Mouse (Mus musculus): Measurements from ENCODE around the gene Sirt5. TPM values are rescaled to one million over a fixed set of nuclear protein-coding genes. Genes with fewer than 3 reads are reported as not detected.

Sirt5 gene
- polyA plus RNA-seq, 1 experiment from 2014 or later = 8.9 TPM

- no peaks in the 10 kb centered on the region for H3K9me3 ChIP-seq (ENCODE audit: low read length)
- TF ChIP-seq EP300 (IDR thresholded peaks at IDR 0.05; ENCODE audit: low read depth) (no peak), CTCF (IDR thresholded peaks at IDR 0.05; ENCODE audit: low read depth) (no peak)
- no peak overlapping the region for H3K27ac ChIP-seq (ENCODE audit: low read depth)
- H3K36me3 ChIP-seq (replicated peaks; ENCODE audit: insufficient read depth, low read length) = peaks cover 64% of the 10 kb centered on the region
- H3K4me2 ChIP-seq (ENCODE audit: low read depth, low read length) = no peak overlapping the region
- H3K27me3 ChIP-seq (ENCODE audit: insufficient read depth, low read length) = no peaks in the 10 kb centered on the region
- ATAC-seq (no peak), DNase-seq (no peak)
- H3K4me1 ChIP-seq (ENCODE audit: insufficient read depth) = no peaks in the 10 kb centered on the region
- H3K4me3 ChIP-seq (ENCODE audit: low read depth, low read length) = no peak overlapping the region
- H3K9ac ChIP-seq (replicated peaks) = no peak overlapping the region
- 66% methylated on average over 1 of the region's 1 CpGs for WGBS (ENCODE audit: insufficient replicate concordance)
Observed at GRCm38 (mm10) chr13:43415249-43415648, 50.0 kb downstream of the Sirt5 start.

GRCm38 (mm10) chr13:43428436-43428835, 63.1 kb downstream of the Sirt5 start:
- ATAC-seq (no peak), DNase-seq (no peak)
- Histone ChIP-seq H3K4me1 (ENCODE audit: insufficient read depth) (no peaks in the 10 kb centered on the region), H3K9me3 (ENCODE audit: low read length) (no peaks in the 10 kb centered on the region), H3K4me3 (ENCODE audit: low read depth, low read length) (no peak overlapping the region), H3K36me3 (replicated peaks; ENCODE audit: insufficient read depth, low read length) (peaks cover 37% of the 10 kb centered on the region), H3K27ac (ENCODE audit: low read depth) (no peak overlapping the region), H3K9ac (replicated peaks) (no peak overlapping the region), H3K4me2 (ENCODE audit: low read depth, low read length) (no peak overlapping the region), H3K27me3 (ENCODE audit: insufficient read depth, low read length) (no peaks in the 10 kb centered on the region)
- WGBS (ENCODE audit: insufficient replicate concordance) = 94% methylated on average over 4 of the region's 4 CpGs
- TF ChIP-seq EP300 (IDR thresholded peaks at IDR 0.05; ENCODE audit: low read depth) (no peak), CTCF (IDR thresholded peaks at IDR 0.05; ENCODE audit: low read depth) (no peak)

- H3K4me3 ChIP-seq (ENCODE audit: low read depth, low read length) = no peak overlapping the region
- H3K9me3 ChIP-seq (ENCODE audit: low read length) = no peaks in the 10 kb centered on the region
- ATAC-seq (no peak), DNase-seq (no peak)
- 81% methylated on average over 2 of the region's 2 CpGs for WGBS (ENCODE audit: insufficient replicate concordance)
- H3K9ac ChIP-seq (replicated peaks) = no peak overlapping the region
- H3K27ac ChIP-seq (ENCODE audit: low read depth) = no peak overlapping the region
- peaks cover 21% of the 10 kb centered on the region for H3K36me3 ChIP-seq (replicated peaks; ENCODE audit: insufficient read depth, low read length)
- H3K4me2 ChIP-seq (ENCODE audit: low read depth, low read length) = no peak overlapping the region
- no peaks in the 10 kb centered on the region for H3K4me1 ChIP-seq (ENCODE audit: insufficient read depth)
- TF ChIP-seq EP300 (IDR thresholded peaks at IDR 0.05; ENCODE audit: low read depth) = no peak
- TF ChIP-seq CTCF (IDR thresholded peaks at IDR 0.05; ENCODE audit: low read depth) = no peak
- no peaks in the 10 kb centered on the region for H3K27me3 ChIP-seq (ENCODE audit: insufficient read depth, low read length)
Observed at GRCm38 (mm10) chr13:43433395-43433794, 68.1 kb downstream of the Sirt5 start.

- Histone ChIP-seq H3K9me3 (ENCODE audit: low read length) (no peaks in the 10 kb centered on the region), H3K27me3 (ENCODE audit: insufficient read depth, low read length) (no peaks in the 10 kb centered on the region), H3K4me2 (ENCODE audit: low read depth, low read length) (no peak overlapping the region), H3K27ac (ENCODE audit: low read depth) (no peak overlapping the region), H3K4me1 (ENCODE audit: insufficient read depth) (peaks cover 4% of the 10 kb centered on the region; the same call in 1 of the 2 replicates), H3K4me3 (ENCODE audit: low read depth, low read length) (no peak overlapping the region), H3K36me3 (replicated peaks; ENCODE audit: insufficient read depth, low read length) (no peaks in the 10 kb centered on the region), H3K9ac (replicated peaks) (no peak overlapping the region)
- no peak for TF ChIP-seq EP300 (IDR thresholded peaks at IDR 0.05; ENCODE audit: low read depth)
- no peak for TF ChIP-seq CTCF (IDR thresholded peaks at IDR 0.05; ENCODE audit: low read depth)
- DNase-seq (no peak), ATAC-seq (no peak)
- WGBS (ENCODE audit: insufficient replicate concordance) = 94% methylated on average over 1 of the region's 1 CpGs
Observed at GRCm38 (mm10) chr13:43440376-43440775, 75.1 kb downstream of the Sirt5 start.

GRCm38 (mm10) chr13:43442551-43442950, 77.3 kb downstream of the Sirt5 start:
- H3K4me3 ChIP-seq (ENCODE audit: low read depth, low read length) = no peak overlapping the region
- WGBS (ENCODE audit: insufficient replicate concordance) = 79% methylated on average over 1 of the region's 1 CpGs
- H3K4me1 ChIP-seq (ENCODE audit: insufficient read depth) = peaks cover 7% of the 10 kb centered on the region
- no peaks in the 10 kb centered on the region for H3K36me3 ChIP-seq (replicated peaks; ENCODE audit: insufficient read depth, low read length)
- no peaks in the 10 kb centered on the region for H3K27me3 ChIP-seq (ENCODE audit: insufficient read depth, low read length)
- TF ChIP-seq EP300 (IDR thresholded peaks at IDR 0.05; ENCODE audit: low read depth) (no peak), CTCF (IDR thresholded peaks at IDR 0.05; ENCODE audit: low read depth) (no peak)
- no peaks in the 10 kb centered on the region for H3K9me3 ChIP-seq (ENCODE audit: low read length)
- no peak for ATAC-seq
- H3K4me2 ChIP-seq (ENCODE audit: low read depth, low read length) = no peak overlapping the region
- H3K9ac ChIP-seq (replicated peaks) = no peak overlapping the region
- no peak for DNase-seq
- no peak overlapping the region for H3K27ac ChIP-seq (ENCODE audit: low read depth)

GRCm38 (mm10) chr13:43443706-43444105, 78.4 kb downstream of the Sirt5 start:
- no peak overlapping the region for H3K27ac ChIP-seq (ENCODE audit: low read depth)
- 86% methylated on average over 4 of the region's 4 CpGs for WGBS (ENCODE audit: insufficient replicate concordance)

GRCm38 (mm10) chr13:43444717-43445116, 79.4 kb downstream of the Sirt5 start:
- WGBS (ENCODE audit: insufficient replicate concordance) = 87% methylated on average over 3 of the region's 3 CpGs
- Histone ChIP-seq H3K4me2 (ENCODE audit: low read depth, low read length) (no peak overlapping the region), H3K9ac (replicated peaks) (no peak overlapping the region), H3K4me1 (ENCODE audit: insufficient read depth) (peaks cover 7% of the 10 kb centered on the region), H3K27ac (ENCODE audit: low read depth) (no peak overlapping the region), H3K4me3 (ENCODE audit: low read depth, low read length) (no peak overlapping the region), H3K36me3 (replicated peaks; ENCODE audit: insufficient read depth, low read length) (no peaks in the 10 kb centered on the region), H3K27me3 (ENCODE audit: insufficient read depth, low read length) (no peaks in the 10 kb centered on the region), H3K9me3 (ENCODE audit: low read length) (no peaks in the 10 kb centered on the region)
- TF ChIP-seq EP300 (IDR thresholded peaks at IDR 0.05; ENCODE audit: low read depth) (no peak), CTCF (IDR thresholded peaks at IDR 0.05; ENCODE audit: low read depth) (no peak)
- no peak for DNase-seq
- no peak for ATAC-seq

More at GRCm38 (mm10) chr13:43443706-43444105, 78.4 kb downstream of the Sirt5 start:
- TF ChIP-seq EP300 (IDR thresholded peaks at IDR 0.05; ENCODE audit: low read depth) (no peak), CTCF (IDR thresholded peaks at IDR 0.05; ENCODE audit: low read depth) (no peak)
- H3K27me3 ChIP-seq (ENCODE audit: insufficient read depth, low read length) = no peaks in the 10 kb centered on the region
- no peak overlapping the region for H3K9ac ChIP-seq (replicated peaks)
- H3K36me3 ChIP-seq (replicated peaks; ENCODE audit: insufficient read depth, low read length) = no peaks in the 10 kb centered on the region
- peaks cover 7% of the 10 kb centered on the region for H3K4me1 ChIP-seq (ENCODE audit: insufficient read depth)
- H3K4me3 ChIP-seq (ENCODE audit: low read depth, low read length) = no peak overlapping the region
- no peaks in the 10 kb centered on the region for H3K9me3 ChIP-seq (ENCODE audit: low read length)
- DNase-seq = no peak
- H3K4me2 ChIP-seq (ENCODE audit: low read depth, low read length) = no peak overlapping the region
- no peak for ATAC-seq

Other genes starting within 250 kb of the Sirt5 start
- gene Tbc1d7, start 194.0 kb upstream of the Sirt5 start, polyA plus RNA-seq (2015; fragmentation: Nextera tagmentation; extraction: Ambion mirVana) = 11.7 and 12.9 TPM in 2 replicates
- 0.58 and 0.81 TPM in 2 replicates for gene Gfod1, start 61.3 kb upstream of the Sirt5 start, polyA plus RNA-seq (2015; fragmentation: Nextera tagmentation; extraction: Ambion mirVana)
- gene Nol7, start 32.9 kb downstream of the Sirt5 start, polyA plus RNA-seq (2015; fragmentation: Nextera tagmentation; extraction: Ambion mirVana) = 94.2 and 103 TPM in 2 replicates
- 3.0 and 4.6 TPM in 2 replicates for gene Ranbp9, start 115.8 kb downstream of the Sirt5 start, polyA plus RNA-seq (2015; fragmentation: Nextera tagmentation; extraction: Ambion mirVana)
- 8.8 and 8.9 TPM in 2 replicates for gene Mcur1, start 194.7 kb downstream of the Sirt5 start, polyA plus RNA-seq (2015; fragmentation: Nextera tagmentation; extraction: Ambion mirVana)

Data from liver, postnatal 0 days (tissue).